Mouse (Mus musculus): ENCODE measurements around the gene Olfr550. TPM values are rescaled to one million over a fixed set of nuclear protein-coding genes. Genes with fewer than 3 reads are reported as not detected.

The Olfr550 gene
- not detected in 2 replicates for polyA plus RNA-seq (2014; fragmentation: Nextera tagmentation; extraction: Ambion mirVana)

- no peak within 1 kb of the TSS for H3K4me2 ChIP-seq (ENCODE audit: low read length)
- no peak within 1 kb of the TSS for H3K4me3 ChIP-seq (replicated peaks; ENCODE audit: low read depth, low read length)
- no peaks in the 10 kb centered on the region for H3K36me3 ChIP-seq (ENCODE audit: control insufficient read depth, insufficient read depth, low read length)
- no peaks in the 10 kb centered on the region for H3K9me3 ChIP-seq (ENCODE audit: control insufficient read depth, low read length)
- H3K9ac ChIP-seq (replicated peaks; ENCODE audit: low read length), result no peak within 1 kb of the TSS
- H3K27me3 ChIP-seq (ENCODE audit: control insufficient read depth, insufficient read depth, low read length), result no peaks in the 10 kb centered on the region
- peaks cover 9% of the 10 kb centered on the region; the same call in 1 of the 2 replicates for H3K4me1 ChIP-seq (ENCODE audit: control insufficient read depth, insufficient read depth, low read length)
- DNase-seq (no peak), ATAC-seq (ENCODE audit: low FRiP score, low TSS enrichment) (no peak)
- no peak within 1 kb of the TSS for H3K27ac ChIP-seq (replicated peaks; ENCODE audit: low read depth, low read length)
- WGBS, result 96% methylated on average over 8 of the region's 8 CpGs
Observed at GRCm38 (mm10) chr7:102571142-102571541, at the start of gene Olfr550. TSS of gene Olfr550 (plus strand) at chr7:102571442.

- Histone ChIP-seq H3K9ac (replicated peaks; ENCODE audit: low read length) (no peak overlapping the region), H3K4me3 (replicated peaks; ENCODE audit: low read depth, low read length) (no peak overlapping the region), H3K36me3 (ENCODE audit: control insufficient read depth, insufficient read depth, low read length) (no peaks in the 10 kb centered on the region), H3K9me3 (ENCODE audit: control insufficient read depth, low read length) (no peaks in the 10 kb centered on the region), H3K27me3 (ENCODE audit: control insufficient read depth, insufficient read depth, low read length) (no peaks in the 10 kb centered on the region), H3K4me2 (ENCODE audit: low read length) (no peak overlapping the region), H3K4me1 (ENCODE audit: control insufficient read depth, insufficient read depth, low read length) (no peaks in the 10 kb centered on the region), H3K27ac (replicated peaks; ENCODE audit: low read depth, low read length) (no peak overlapping the region)
- 93% methylated on average over 1 of the region's 1 CpGs for WGBS
- DNase-seq, result no peak
- no peak for ATAC-seq (ENCODE audit: low FRiP score, low TSS enrichment)
Observed at GRCm38 (mm10) chr7:102529052-102529451, 42.2 kb upstream of the Olfr550 start.

GRCm38 (mm10) chr7:102534449-102534848 lies 36.8 kb upstream of the Olfr550 start, which contains the start of gene Olfr547:
TSS of gene Olfr547 (plus strand) at chr7:102534749.
- no peaks in the 10 kb centered on the region for H3K36me3 ChIP-seq (ENCODE audit: control insufficient read depth, insufficient read depth, low read length)
- H3K9me3 ChIP-seq (ENCODE audit: control insufficient read depth, low read length), result no peaks in the 10 kb centered on the region
- 83% methylated on average over 1 of the region's 1 CpGs for WGBS
- no peak within 1 kb of the TSS for H3K9ac ChIP-seq (replicated peaks; ENCODE audit: low read length)
- DNase-seq (no peak), ATAC-seq (ENCODE audit: low FRiP score, low TSS enrichment) (no peak)
- no peak within 1 kb of the TSS for H3K4me2 ChIP-seq (ENCODE audit: low read length)
- no peaks in the 10 kb centered on the region for H3K27me3 ChIP-seq (ENCODE audit: control insufficient read depth, insufficient read depth, low read length)
- no peaks in the 10 kb centered on the region for H3K4me1 ChIP-seq (ENCODE audit: control insufficient read depth, insufficient read depth, low read length)
- H3K27ac ChIP-seq (replicated peaks; ENCODE audit: low read depth, low read length), result no peak within 1 kb of the TSS
- H3K4me3 ChIP-seq (replicated peaks; ENCODE audit: low read depth, low read length), result no peak within 1 kb of the TSS

- Histone ChIP-seq H3K4me2 (ENCODE audit: low read length) (no peak within 1 kb of the TSS), H3K4me3 (replicated peaks; ENCODE audit: low read depth, low read length) (no peak within 1 kb of the TSS), H3K9me3 (ENCODE audit: control insufficient read depth, low read length) (no peaks in the 10 kb centered on the region), H3K27me3 (ENCODE audit: control insufficient read depth, insufficient read depth, low read length) (no peaks in the 10 kb centered on the region), H3K4me1 (ENCODE audit: control insufficient read depth, insufficient read depth, low read length) (no peaks in the 10 kb centered on the region), H3K27ac (replicated peaks; ENCODE audit: low read depth, low read length) (no peak within 1 kb of the TSS), H3K9ac (replicated peaks; ENCODE audit: low read length) (no peak within 1 kb of the TSS), H3K36me3 (ENCODE audit: control insufficient read depth, insufficient read depth, low read length) (no peaks in the 10 kb centered on the region)
- ATAC-seq (ENCODE audit: low FRiP score, low TSS enrichment), result no peak
- 88% methylated on average over 2 of the region's 2 CpGs for WGBS
- DNase-seq, result no peak
Observed at GRCm38 (mm10) chr7:102540596-102540995, 30.6 kb upstream of the Olfr550 start, which contains the start of gene Olfr548-ps1. TSS of gene Olfr548-ps1 (plus strand) at chr7:102540896.

GRCm38 (mm10) chr7:102541251-102541650 lies 30.0 kb upstream of the Olfr550 start:
- Histone ChIP-seq H3K9ac (replicated peaks; ENCODE audit: low read length) (no peak overlapping the region), H3K36me3 (ENCODE audit: control insufficient read depth, insufficient read depth, low read length) (no peaks in the 10 kb centered on the region), H3K27me3 (ENCODE audit: control insufficient read depth, insufficient read depth, low read length) (no peaks in the 10 kb centered on the region), H3K4me1 (ENCODE audit: control insufficient read depth, insufficient read depth, low read length) (no peaks in the 10 kb centered on the region), H3K27ac (replicated peaks; ENCODE audit: low read depth, low read length) (no peak overlapping the region), H3K9me3 (ENCODE audit: control insufficient read depth, low read length) (no peaks in the 10 kb centered on the region), H3K4me3 (replicated peaks; ENCODE audit: low read depth, low read length) (no peak overlapping the region), H3K4me2 (ENCODE audit: low read length) (no peak overlapping the region)
- no peak for DNase-seq
- WGBS, result 70% methylated on average over 3 of the region's 3 CpGs
- no peak for ATAC-seq (ENCODE audit: low FRiP score, low TSS enrichment)

- 88% methylated on average over 3 of the region's 3 CpGs for WGBS
- no peak for DNase-seq
- H3K4me3 ChIP-seq (replicated peaks; ENCODE audit: low read depth, low read length), result no peak within 1 kb of the TSS
- H3K9ac ChIP-seq (replicated peaks; ENCODE audit: low read length), result no peak within 1 kb of the TSS
- H3K9me3 ChIP-seq (ENCODE audit: control insufficient read depth, low read length), result no peaks in the 10 kb centered on the region
- H3K4me1 ChIP-seq (ENCODE audit: control insufficient read depth, insufficient read depth, low read length), result no peaks in the 10 kb centered on the region
- H3K36me3 ChIP-seq (ENCODE audit: control insufficient read depth, insufficient read depth, low read length), result no peaks in the 10 kb centered on the region
- no peak within 1 kb of the TSS for H3K27ac ChIP-seq (replicated peaks; ENCODE audit: low read depth, low read length)
- no peak within 1 kb of the TSS for H3K4me2 ChIP-seq (ENCODE audit: low read length)
- ATAC-seq (ENCODE audit: low FRiP score, low TSS enrichment), result no peak
- no peaks in the 10 kb centered on the region for H3K27me3 ChIP-seq (ENCODE audit: control insufficient read depth, insufficient read depth, low read length)
Observed at GRCm38 (mm10) chr7:102549570-102549969, 21.7 kb upstream of the Olfr550 start, which contains the start of gene Olfr549. TSS of gene Olfr549 (plus strand) at chr7:102549870.

- Histone ChIP-seq H3K27ac (replicated peaks; ENCODE audit: low read depth, low read length) (no peak overlapping the region), H3K4me3 (replicated peaks; ENCODE audit: low read depth, low read length) (no peak overlapping the region), H3K9me3 (ENCODE audit: control insufficient read depth, low read length) (no peaks in the 10 kb centered on the region), H3K27me3 (ENCODE audit: control insufficient read depth, insufficient read depth, low read length) (no peaks in the 10 kb centered on the region), H3K4me2 (ENCODE audit: low read length) (no peak overlapping the region), H3K4me1 (ENCODE audit: control insufficient read depth, insufficient read depth, low read length) (no peaks in the 10 kb centered on the region), H3K9ac (replicated peaks; ENCODE audit: low read length) (no peak overlapping the region), H3K36me3 (ENCODE audit: control insufficient read depth, insufficient read depth, low read length) (no peaks in the 10 kb centered on the region)
- DNase-seq, result no peak
- no peak for ATAC-seq (ENCODE audit: low FRiP score, low TSS enrichment)
- WGBS, result 84% methylated on average over 3 of the region's 3 CpGs
Observed at GRCm38 (mm10) chr7:102553279-102553678, 18.0 kb upstream of the Olfr550 start.

- Histone ChIP-seq H3K9ac (replicated peaks; ENCODE audit: low read length) (no peak within 1 kb of the TSS), H3K36me3 (ENCODE audit: control insufficient read depth, insufficient read depth, low read length) (no peaks in the 10 kb centered on the region), H3K4me3 (replicated peaks; ENCODE audit: low read depth, low read length) (0 out of 2 replicates have a peak within 1 kb of the TSS, but pooled peaks have one; percentile 20), H3K27ac (replicated peaks; ENCODE audit: low read depth, low read length) (no peak within 1 kb of the TSS), H3K9me3 (ENCODE audit: control insufficient read depth, low read length) (no peaks in the 10 kb centered on the region), H3K4me1 (ENCODE audit: control insufficient read depth, insufficient read depth, low read length) (peaks cover 5% of the 10 kb centered on the region; the same call in 1 of the 2 replicates), H3K27me3 (ENCODE audit: control insufficient read depth, insufficient read depth, low read length) (no peaks in the 10 kb centered on the region), H3K4me2 (ENCODE audit: low read length) (peak within 1 kb of the TSS; percentile 18)
- ATAC-seq (ENCODE audit: low FRiP score, low TSS enrichment) (no peak), DNase-seq (peak; percentile 21)
- 21% methylated on average over 10 of the region's 10 CpGs for WGBS
Observed at GRCm38 (mm10) chr7:102564999-102565997, 5.9 kb upstream of the Olfr550 start, which contains the start of gene Trim21. TSS of gene Trim21 (minus strand) at chr7:102565486.

Measured in midbrain, embryonic 14.5 days (tissue).